Mouse (Mus musculus) limb, embryonic 13.5 days (tissue): Measurements from ENCODE around the gene Glis2. TPM values are rescaled to one million over a fixed set of nuclear protein-coding genes. Genes with fewer than 3 reads are reported as not detected.

Source experiments
- ATAC-seq: fragments of 200-750 bp; cut with Nextera tagmentation; 2 replicates; pipeline ENCODE4 v1.8.0; 2017; ENCODE audit warnings: low read depth, moderate number of reproducible peaks, moderate TSS enrichment; ENCODE audit not compliant: low FRiP score
- H3K27ac ChIP-seq: fragments of 300-500 bp; sonication (generic); 2 replicates; pipeline ENCODE4 v1.5.1; 2015; ENCODE audit warnings: inconsistent platforms, mild to moderate bottlenecking, moderate library complexity
- H3K27me3 ChIP-seq: fragments of 300-500 bp; sonication (generic); 2 replicates; pipeline ENCODE4 v1.6.1; 2015; ENCODE audit warnings: mild to moderate bottlenecking, inconsistent platforms
- H3K36me3 ChIP-seq: fragments of 300-500 bp; sonication (generic); 2 replicates; pipeline ENCODE4 v1.6.1; 2015; ENCODE audit warnings: inconsistent platforms, mild to moderate bottlenecking, moderate library complexity
- H3K4me1 ChIP-seq: fragments of 300-500 bp; sonication (generic); 2 replicates; pipeline ENCODE4 v1.6.1; 2015; ENCODE audit warnings: inconsistent platforms
- H3K4me2 ChIP-seq: fragments of 300-500 bp; sonication (generic); replicated peaks from 2 replicates; pipeline ENCODE4 v1.6.1; 2015; ENCODE audit warnings: inconsistent platforms, mild to moderate bottlenecking, moderate library complexity
- H3K4me3 ChIP-seq: fragments of 300-500 bp; sonication (generic); 2 replicates; pipeline ENCODE4 v1.5.1; 2015; ENCODE audit warnings: moderate library complexity, mild to moderate bottlenecking, inconsistent platforms
- H3K9ac ChIP-seq: fragments of 300-500 bp; sonication (generic); 2 replicates; pipeline ENCODE4 v1.6.1; 2015; ENCODE audit warnings: mild to moderate bottlenecking, inconsistent platforms
- H3K9me3 ChIP-seq: fragments of 300-500 bp; sonication (generic); 2 replicates; pipeline ENCODE4 v1.6.1; 2016; ENCODE audit warnings: inconsistent platforms
- WGBS: fragments of 180-500 bp; shearing (Covaris S2); methylation state at CpG from one replicate; pipeline ENCODE4 v1.1.7; 2015; 5-methylcytosine and 5-hydroxymethylcytosine counted together
- polyA plus RNA-seq: library from polyadenylated mRNA; unstranded; fragments of >200 nt; fragmentation: Nextera tagmentation; extraction: Ambion mirVana; gene quantifications from 2 replicates; pipeline ENCODE4 v1.2.1, GENCODE M21; 2015

Glis2 gene
- polyA plus RNA-seq, 1 experiment from 2014 or later = 39.4 TPM

- peaks cover 45% of the 10 kb centered on the region for H3K36me3 ChIP-seq
- H3K27me3 ChIP-seq = no peaks in the 10 kb centered on the region
- no peak overlapping the region for H3K4me3 ChIP-seq
- 0 out of 2 replicates have a peak overlapping the region, but pooled peaks have one; percentile 14 for H3K4me2 ChIP-seq
- 35% methylated on average over 9 of the region's 9 CpGs for WGBS
- H3K4me1 ChIP-seq = peaks cover 58% of the 10 kb centered on the region
- peak; percentile 30 for ATAC-seq
- H3K27ac ChIP-seq = peak overlapping the region; percentile 73
- no peaks in the 10 kb centered on the region for H3K9me3 ChIP-seq
- peak overlapping the region; percentile 43 for H3K9ac ChIP-seq
These were observed 13.5 kb downstream of the Glis2 start for GRCm38 (mm10) chr16:4607818-4608531.

GRCm38 (mm10) chr16:4608532-4609059 is 14.1 kb downstream of the Glis2 start:
- H3K36me3 ChIP-seq = peaks cover 52% of the 10 kb centered on the region
- H3K4me1 ChIP-seq = peaks cover 52% of the 10 kb centered on the region
- H3K27me3 ChIP-seq = no peaks in the 10 kb centered on the region
- no peak for ATAC-seq
- H3K4me3 ChIP-seq = no peak overlapping the region
- no peak overlapping the region for H3K4me2 ChIP-seq
- peak overlapping the region; percentile 43 for H3K9ac ChIP-seq
- WGBS = 77% methylated on average over 19 of the region's 19 CpGs
- no peak overlapping the region for H3K27ac ChIP-seq
- H3K9me3 ChIP-seq = no peaks in the 10 kb centered on the region

GRCm38 (mm10) chr16:4611193-4611592 is 16.7 kb downstream of the Glis2 start:
- no peak overlapping the region for H3K4me3 ChIP-seq
- 91% methylated on average over 5 of the region's 5 CpGs for WGBS
- no peak overlapping the region for H3K9ac ChIP-seq
- no peaks in the 10 kb centered on the region for H3K27me3 ChIP-seq
- H3K4me2 ChIP-seq = no peak overlapping the region
- H3K9me3 ChIP-seq = no peaks in the 10 kb centered on the region
- H3K4me1 ChIP-seq = peaks cover 26% of the 10 kb centered on the region
- no peak overlapping the region for H3K27ac ChIP-seq
- peaks cover 78% of the 10 kb centered on the region for H3K36me3 ChIP-seq
- no peak for ATAC-seq

- peaks cover 81% of the 10 kb centered on the region for H3K36me3 ChIP-seq
- peaks cover 21% of the 10 kb centered on the region for H3K4me1 ChIP-seq
- H3K4me3 ChIP-seq = no peak overlapping the region
- no peak overlapping the region for H3K27ac ChIP-seq
- no peaks in the 10 kb centered on the region for H3K9me3 ChIP-seq
- no peak overlapping the region for H3K9ac ChIP-seq
- no peaks in the 10 kb centered on the region for H3K27me3 ChIP-seq
- WGBS = 95% methylated on average over 7 of the region's 7 CpGs
- no peak for ATAC-seq
- H3K4me2 ChIP-seq = no peak overlapping the region
These were observed 17.2 kb downstream of the Glis2 start for GRCm38 (mm10) chr16:4611676-4612075.

- no peaks in the 10 kb centered on the region for H3K9me3 ChIP-seq
- H3K27me3 ChIP-seq = no peaks in the 10 kb centered on the region
- H3K4me1 ChIP-seq = peaks cover under 1% of the 10 kb centered on the region; the same call in 1 of the 2 replicates
- H3K4me3 ChIP-seq = no peak overlapping the region
- ATAC-seq = no peak
- no peak overlapping the region for H3K27ac ChIP-seq
- WGBS = 89% methylated on average over 9 of the region's 9 CpGs
- no peak overlapping the region for H3K4me2 ChIP-seq
- H3K36me3 ChIP-seq = peaks cover 98% of the 10 kb centered on the region
- H3K9ac ChIP-seq = no peak overlapping the region
These were observed 19.2 kb downstream of the Glis2 start for GRCm38 (mm10) chr16:4613736-4614135.

GRCm38 (mm10) chr16:4614639-4615038 is 20.1 kb downstream of the Glis2 start:
- 93% methylated on average over 3 of the region's 3 CpGs for WGBS
- no peaks in the 10 kb centered on the region for H3K4me1 ChIP-seq
- H3K36me3 ChIP-seq = peaks cover 96% of the 10 kb centered on the region
- H3K27me3 ChIP-seq = no peaks in the 10 kb centered on the region
- no peak overlapping the region for H3K4me3 ChIP-seq
- H3K9me3 ChIP-seq = no peaks in the 10 kb centered on the region
- no peak overlapping the region for H3K9ac ChIP-seq
- H3K27ac ChIP-seq = no peak overlapping the region
- ATAC-seq = no peak
- H3K4me2 ChIP-seq = no peak overlapping the region

GRCm38 (mm10) chr16:4615297-4615696 is 20.8 kb downstream of the Glis2 start:
- H3K9ac ChIP-seq = no peak overlapping the region
- H3K4me1 ChIP-seq = no peaks in the 10 kb centered on the region
- H3K4me2 ChIP-seq = no peak overlapping the region
- no peaks in the 10 kb centered on the region for H3K9me3 ChIP-seq
- no peaks in the 10 kb centered on the region for H3K27me3 ChIP-seq
- no peak overlapping the region for H3K4me3 ChIP-seq
- no peak for ATAC-seq
- no peak overlapping the region for H3K27ac ChIP-seq
- peaks cover 94% of the 10 kb centered on the region for H3K36me3 ChIP-seq
- 79% methylated on average over 1 of the region's 1 CpGs for WGBS

GRCm38 (mm10) chr16:4616829-4617228 is 22.3 kb downstream of the Glis2 start:
- no peak overlapping the region for H3K9ac ChIP-seq
- H3K27me3 ChIP-seq = no peaks in the 10 kb centered on the region
- H3K4me1 ChIP-seq = no peaks in the 10 kb centered on the region
- H3K27ac ChIP-seq = no peak overlapping the region
- no peak for ATAC-seq
- H3K9me3 ChIP-seq = no peaks in the 10 kb centered on the region
- peaks cover 85% of the 10 kb centered on the region for H3K36me3 ChIP-seq
- 79% methylated on average over 4 of the region's 4 CpGs for WGBS
- H3K4me2 ChIP-seq = no peak overlapping the region
- no peak overlapping the region for H3K4me3 ChIP-seq

- ATAC-seq = no peak
- H3K9ac ChIP-seq = peak overlapping the region; percentile 89
- no peaks in the 10 kb centered on the region for H3K27me3 ChIP-seq
- H3K4me2 ChIP-seq = peak overlapping the region; percentile 85
- 20% methylated on average over 9 of the region's 9 CpGs for WGBS
- peak overlapping the region; percentile 78 for H3K4me3 ChIP-seq
- H3K36me3 ChIP-seq = peaks cover 32% of the 10 kb centered on the region
- H3K4me1 ChIP-seq = peaks cover 23% of the 10 kb centered on the region
- no peaks in the 10 kb centered on the region for H3K9me3 ChIP-seq
- H3K27ac ChIP-seq = peak overlapping the region; percentile 82
These were observed 29.6 kb downstream of the Glis2 start for GRCm38 (mm10) chr16:4624074-4624473.

- peak; percentile 88 for ATAC-seq
- Histone ChIP-seq H3K4me2 (peak within 1 kb of the TSS; percentile 85), H3K27ac (peak within 1 kb of the TSS; percentile 82), H3K4me3 (peak within 1 kb of the TSS; percentile 78), H3K9me3 (no peaks in the 10 kb centered on the region), H3K9ac (peak within 1 kb of the TSS; percentile 89), H3K36me3 (peaks cover 29% of the 10 kb centered on the region), H3K27me3 (no peaks in the 10 kb centered on the region), H3K4me1 (peaks cover 23% of the 10 kb centered on the region)
- WGBS = under 1% methylated on average over 56 of the region's 56 CpGs
These were observed 30.1 kb downstream of the Glis2 start, which contains the start of gene Pam16 for GRCm38 (mm10) chr16:4624481-4625110. Gene Pam16 (minus strand): TSS chr16:4624988.

- H3K9ac ChIP-seq = no peak overlapping the region
- ATAC-seq = no peak
- no peaks in the 10 kb centered on the region for H3K27me3 ChIP-seq
- peaks cover 27% of the 10 kb centered on the region for H3K4me1 ChIP-seq
- H3K4me3 ChIP-seq = no peak overlapping the region
- H3K9me3 ChIP-seq = no peaks in the 10 kb centered on the region
- no peak overlapping the region for H3K4me2 ChIP-seq
- peaks cover 22% of the 10 kb centered on the region for H3K36me3 ChIP-seq
- 73% methylated on average over 6 of the region's 6 CpGs for WGBS
- no peak overlapping the region for H3K27ac ChIP-seq
These were observed 32.6 kb downstream of the Glis2 start for GRCm38 (mm10) chr16:4627105-4627504.

GRCm38 (mm10) chr16:4628898-4629419 is 34.4 kb downstream of the Glis2 start:
- no peak for ATAC-seq
- Histone ChIP-seq H3K9me3 (no peaks in the 10 kb centered on the region), H3K36me3 (peaks cover 27% of the 10 kb centered on the region), H3K9ac (no peak overlapping the region), H3K4me1 (peaks cover 16% of the 10 kb centered on the region), H3K4me2 (no peak overlapping the region), H3K4me3 (no peak overlapping the region), H3K27me3 (no peaks in the 10 kb centered on the region), H3K27ac (no peak overlapping the region)
- WGBS = 91% methylated on average over 9 of the region's 9 CpGs
